Mouse (Mus musculus): ENCODE measurements around the gene Pax7. TPM values are rescaled to one million over a fixed set of nuclear protein-coding genes. Genes with fewer than 3 reads are reported as not detected.

Gene Pax7
- polyA plus RNA-seq, 1 experiment from 2014 or later, result 2.2 TPM

Other genes starting within 250 kb of the Pax7 start
- gene Gm21969, start 230.3 kb downstream of the Pax7 start, polyA plus RNA-seq (2014; fragmentation: Nextera tagmentation; extraction: Ambion mirVana), result not detected in 2 replicates
- 7.8 and 8.8 TPM in 2 replicates for gene Aldh4a1, start 210.7 kb downstream of the Pax7 start, polyA plus RNA-seq (2014; fragmentation: Nextera tagmentation; extraction: Ambion mirVana)
- gene Tas1r2, start 180.0 kb downstream of the Pax7 start, polyA plus RNA-seq (2014; fragmentation: Nextera tagmentation; extraction: Ambion mirVana), result not detected in 2 replicates
- 0.29 and 0.46 TPM in 2 replicates for gene Klhdc7a, start 134.5 kb upstream of the Pax7 start, polyA plus RNA-seq (2014; fragmentation: Nextera tagmentation; extraction: Ambion mirVana)